Mouse (Mus musculus) bone marrow macrophage, adult 2 months (primary cell): ENCODE data around the gene Syde1. TPM values are rescaled to one million over a fixed set of nuclear protein-coding genes. Genes with fewer than 3 reads are reported as not detected.

Experiments used
- H3K27ac ChIP-seq: 2 replicates; pipeline ENCODE4 v1.5.1; 2012; ENCODE audit warnings: low read depth, low read length; ENCODE audit not compliant: insufficient read depth
- H3K4me1 ChIP-seq: 2 replicates; pipeline ENCODE4 v1.6.1; 2012; ENCODE audit warnings: low read length; ENCODE audit not compliant: control insufficient read depth, insufficient read depth
- H3K4me3 ChIP-seq: 2 replicates; pipeline ENCODE4 v1.5.1; 2012; ENCODE audit warnings: mild to moderate bottlenecking, low read length, moderate library complexity; ENCODE audit not compliant: insufficient read depth
- CTCF ChIP-seq: IDR thresholded peaks from 2 replicates; pipeline ENCODE4 v1.5.1; 2012; ENCODE audit warnings: low read depth, mild to moderate bottlenecking, low read length, moderate library complexity
- POLR2A ChIP-seq: IDR thresholded peaks from 2 replicates; pipeline ENCODE4 v1.6.1; 2012; ENCODE audit warnings: mild to moderate bottlenecking, low read depth, low read length, borderline replicate concordance
- polyA plus RNA-seq: library from polyadenylated mRNA; stranded (reverse); fragments of >200 nt; gene quantifications from 2 replicates; pipeline ENCODE4 v1.2.4, GENCODE M21; 2012; ENCODE audit not compliant: missing spikeins, insufficient read depth, insufficient read length

Gene Syde1
- polyA plus RNA-seq, 1 experiment, result 0.28 TPM

- peaks cover 3% of the 10 kb centered on the region; the same call in 1 of the 2 replicates for H3K4me1 ChIP-seq
Measured at GRCm38 (mm10) chr10:78569191-78569590, 22.6 kb downstream of the Syde1 start.

DNA sequence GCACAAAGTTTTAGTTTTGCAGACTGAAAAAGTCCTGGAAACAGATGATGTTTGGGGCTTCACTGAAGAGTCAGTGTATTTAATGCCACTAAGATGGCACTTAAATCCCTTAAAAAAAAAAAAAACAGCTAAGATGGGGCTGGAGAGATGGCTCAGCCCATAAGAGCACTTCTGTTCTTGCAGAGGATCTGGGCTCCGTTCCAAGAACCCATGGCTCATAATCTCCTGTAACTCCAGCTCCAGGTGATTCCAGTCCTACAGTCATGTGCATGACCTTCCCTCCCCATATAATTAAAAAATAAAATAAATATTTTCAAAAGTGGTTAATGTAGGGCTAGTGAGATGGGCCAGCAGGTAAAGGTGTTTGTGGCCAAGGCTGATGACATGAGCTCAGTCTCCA is 26.7 kb downstream of the Syde1 start:
- Histone ChIP-seq H3K27ac (no peak overlapping the region), H3K4me3 (no peak overlapping the region), H3K4me1 (no peaks in the 10 kb centered on the region)
- TF ChIP-seq CTCF (no peak), POLR2A (no peak)

More at GRCm38 (mm10) chr10:78569191-78569590, 22.6 kb downstream of the Syde1 start:
- no peak overlapping the region for H3K4me3 ChIP-seq
- no peak overlapping the region for H3K27ac ChIP-seq
- TF ChIP-seq POLR2A, result no peak
- TF ChIP-seq CTCF, result no peak

DNA sequence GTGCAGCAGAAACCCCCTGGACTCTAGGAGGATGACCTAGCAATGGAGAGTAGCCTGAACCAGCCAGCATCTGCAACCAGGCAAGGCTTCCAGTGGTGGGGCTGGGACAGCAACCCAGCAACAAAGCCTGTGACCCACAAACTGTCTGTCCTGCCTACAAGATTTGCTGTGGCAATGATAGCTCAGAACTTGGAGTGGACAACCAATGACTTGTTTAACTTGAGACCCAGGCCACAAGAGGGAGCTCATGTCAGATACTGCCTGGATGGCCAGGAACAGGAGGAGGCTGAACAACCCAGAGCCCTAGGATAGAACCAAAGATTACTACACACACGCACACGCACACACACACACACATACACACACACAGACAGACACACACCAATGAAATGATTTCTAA is 50.8 kb downstream of the Syde1 start:
- Histone ChIP-seq H3K4me3 (no peak overlapping the region), H3K4me1 (no peaks in the 10 kb centered on the region), H3K27ac (no peak overlapping the region)
- TF ChIP-seq POLR2A (no peak), CTCF (no peak)

Other genes starting within 250 kb of the Syde1 start
- 36.8 and 39.8 TPM in 2 replicates for gene Agpat3, start 239.5 kb downstream of the Syde1 start, polyA plus RNA-seq
- gene Rrp1, start 178.9 kb downstream of the Syde1 start, polyA plus RNA-seq, result 138 and 145 TPM in 2 replicates
- gene Cstb, start 166.3 kb downstream of the Syde1 start, polyA plus RNA-seq, result 742 and 743 TPM in 2 replicates
- gene Pdxk, start 127.0 kb downstream of the Syde1 start, polyA plus RNA-seq, result 112 and 121 TPM in 2 replicates
- not detected in 2 replicates for gene Olfr1358, start 74.5 kb downstream of the Syde1 start, polyA plus RNA-seq
- gene Ilvbl, start 17.6 kb downstream of the Syde1 start, polyA plus RNA-seq, result 34.4 and 37.0 TPM in 2 replicates
- gene Olfr1357, start 26.1 kb upstream of the Syde1 start, polyA plus RNA-seq, result not detected in 2 replicates
- not detected in 2 replicates for gene Casp14, start 126.3 kb upstream of the Syde1 start, polyA plus RNA-seq
- gene Ccdc105, start 161.1 kb upstream of the Syde1 start, polyA plus RNA-seq, result not detected in 2 replicates
- gene Slc1a6, start 188.5 kb upstream of the Syde1 start, polyA plus RNA-seq, result not detected in 2 replicates